Mouse (Mus musculus) midbrain, embryonic 15.5 days (tissue): ENCODE measurements around the gene Insc. TPM values are rescaled to one million over a fixed set of nuclear protein-coding genes. Genes with fewer than 3 reads are reported as not detected.

Experiments
- ATAC-seq: fragments of 200-750 bp; cut with Nextera tagmentation; replicated peaks from 2 replicates; pipeline ENCODE4 v1.8.0; 2017; ENCODE audit warnings: moderate TSS enrichment
- H3K27ac ChIP-seq: fragments of 300-500 bp; sonication (generic); 2 replicates; pipeline ENCODE4 v1.5.1; 2015; ENCODE audit warnings: mild to moderate bottlenecking, inconsistent platforms
- H3K27me3 ChIP-seq: fragments of 300-500 bp; sonication (generic); replicated peaks from 2 replicates; pipeline ENCODE4 v1.6.1; 2015; ENCODE audit warnings: inconsistent platforms
- H3K36me3 ChIP-seq: fragments of 300-500 bp; sonication (generic); replicated peaks from 2 replicates; pipeline ENCODE4 v1.6.1; 2015; ENCODE audit warnings: inconsistent platforms
- H3K4me1 ChIP-seq: fragments of 300-500 bp; sonication (generic); 2 replicates; pipeline ENCODE4 v1.6.1; 2015; ENCODE audit warnings: inconsistent platforms
- H3K4me2 ChIP-seq: fragments of 300-500 bp; sonication (generic); 2 replicates; pipeline ENCODE4 v1.6.1; 2015; ENCODE audit warnings: inconsistent platforms, mild to moderate bottlenecking, moderate library complexity
- H3K4me3 ChIP-seq: fragments of 300-500 bp; sonication (generic); 2 replicates; pipeline ENCODE4 v1.5.1; 2015; ENCODE audit warnings: mild to moderate bottlenecking, inconsistent platforms
- H3K9ac ChIP-seq: fragments of 300-500 bp; sonication (generic); 2 replicates; pipeline ENCODE4 v1.6.1; 2015; ENCODE audit warnings: mild to moderate bottlenecking, inconsistent platforms
- H3K9me3 ChIP-seq: fragments of 300-500 bp; sonication (generic); 2 replicates; pipeline ENCODE4 v1.6.1; 2016; ENCODE audit warnings: inconsistent platforms
- WGBS: fragments of 180-500 bp; shearing (Covaris S2); methylation state at CpG from one replicate; pipeline ENCODE4 v1.1.7; 2015; ENCODE audit warnings: mixed read lengths; 5-methylcytosine and 5-hydroxymethylcytosine counted together
- polyA plus RNA-seq: library from polyadenylated mRNA; unstranded; fragments of >200 nt; fragmentation: Nextera tagmentation; extraction: Ambion mirVana; gene quantifications from 2 replicates; pipeline ENCODE4 v1.2.1, GENCODE M21; 2015

The Insc gene
- polyA plus RNA-seq, 1 experiment from 2014 or later = 2.5 TPM

DNA sequence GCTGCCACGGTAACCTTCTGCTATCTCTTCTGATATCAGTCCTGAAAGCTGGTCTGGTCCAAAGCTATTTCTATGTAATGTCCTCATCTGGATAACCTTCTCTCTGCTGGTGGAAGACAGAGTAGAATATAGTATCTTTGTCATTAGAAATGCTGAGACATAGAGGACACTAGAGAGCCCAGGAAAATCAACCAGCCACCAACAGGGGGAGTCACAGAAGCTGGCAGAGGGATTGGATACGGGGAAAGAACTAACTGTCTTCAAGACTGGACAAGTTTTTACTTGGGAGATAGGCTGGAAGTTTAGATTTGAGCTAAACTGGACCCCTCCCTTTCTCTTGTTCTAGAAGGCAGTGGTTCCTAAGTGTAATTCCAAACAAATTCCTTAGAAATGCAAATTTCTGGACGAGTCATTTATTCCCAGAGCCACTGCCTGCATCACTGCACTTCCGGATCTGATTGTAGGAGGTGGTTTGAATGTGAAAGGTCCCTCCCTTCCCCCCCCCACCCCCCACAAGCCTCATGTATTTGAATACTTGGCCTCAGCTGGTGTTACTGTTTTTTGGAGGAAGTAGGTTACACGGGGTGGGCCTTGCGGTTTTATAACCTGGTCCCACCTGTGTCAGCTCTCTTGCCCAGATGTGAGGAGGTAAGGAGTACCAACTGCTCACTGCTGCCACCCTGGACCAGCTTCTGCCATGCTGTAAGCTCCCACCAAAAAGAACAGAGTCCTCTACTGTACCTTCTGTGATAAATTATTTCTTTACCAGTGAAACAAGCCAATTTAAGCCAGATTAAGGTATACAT is 2.9 kb upstream of the Insc start:
- Histone ChIP-seq H3K4me2 (no peak overlapping the region), H3K36me3 (no peaks in the 10 kb centered on the region), H3K27me3 (no peaks in the 10 kb centered on the region), H3K4me1 (peaks cover 6% of the 10 kb centered on the region), H3K27ac (no peak overlapping the region), H3K4me3 (no peak overlapping the region), H3K9ac (no peak overlapping the region), H3K9me3 (no peaks in the 10 kb centered on the region)
- 52% methylated on average over 6 of the region's 6 CpGs for WGBS
- ATAC-seq = no peak

DNA sequence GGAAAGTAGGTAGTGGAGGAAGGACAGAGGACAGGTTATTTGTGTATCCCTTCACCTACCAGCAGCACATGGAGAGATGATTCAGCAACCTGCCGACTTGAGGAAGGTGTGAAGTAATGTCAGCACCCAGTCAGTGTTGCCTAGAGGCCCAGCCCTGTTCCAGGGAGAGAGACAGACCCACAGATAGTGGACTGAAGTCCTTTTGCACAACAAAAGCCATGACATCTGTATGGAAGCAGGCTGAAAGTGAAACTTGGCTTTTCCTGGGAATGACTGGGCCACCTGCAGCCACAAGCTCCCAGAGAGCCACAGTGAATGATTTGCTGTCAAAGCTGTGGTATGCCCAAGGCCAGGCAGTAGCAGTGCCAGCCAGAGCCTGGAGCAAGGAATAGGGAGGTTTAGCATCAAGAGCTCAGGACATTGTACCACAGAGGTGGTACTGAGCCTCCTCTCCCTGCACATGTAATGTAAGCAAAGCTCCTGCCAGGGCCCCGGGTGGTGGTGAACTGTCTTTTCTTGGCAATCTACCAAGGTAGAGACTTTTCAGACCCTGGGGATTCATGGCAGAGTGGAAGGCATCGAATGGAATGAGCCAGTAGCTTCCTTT is 1.2 kb downstream of the Insc start:
- no peak overlapping the region for H3K4me2 ChIP-seq
- H3K27me3 ChIP-seq = no peaks in the 10 kb centered on the region
- peaks cover 11% of the 10 kb centered on the region for H3K4me1 ChIP-seq
- ATAC-seq = no peak
- H3K27ac ChIP-seq = no peak overlapping the region
- H3K36me3 ChIP-seq = no peaks in the 10 kb centered on the region
- 55% methylated on average over 3 of the region's 3 CpGs for WGBS
- no peak overlapping the region for H3K4me3 ChIP-seq
- no peak overlapping the region for H3K9ac ChIP-seq
- H3K9me3 ChIP-seq = no peaks in the 10 kb centered on the region

DNA sequence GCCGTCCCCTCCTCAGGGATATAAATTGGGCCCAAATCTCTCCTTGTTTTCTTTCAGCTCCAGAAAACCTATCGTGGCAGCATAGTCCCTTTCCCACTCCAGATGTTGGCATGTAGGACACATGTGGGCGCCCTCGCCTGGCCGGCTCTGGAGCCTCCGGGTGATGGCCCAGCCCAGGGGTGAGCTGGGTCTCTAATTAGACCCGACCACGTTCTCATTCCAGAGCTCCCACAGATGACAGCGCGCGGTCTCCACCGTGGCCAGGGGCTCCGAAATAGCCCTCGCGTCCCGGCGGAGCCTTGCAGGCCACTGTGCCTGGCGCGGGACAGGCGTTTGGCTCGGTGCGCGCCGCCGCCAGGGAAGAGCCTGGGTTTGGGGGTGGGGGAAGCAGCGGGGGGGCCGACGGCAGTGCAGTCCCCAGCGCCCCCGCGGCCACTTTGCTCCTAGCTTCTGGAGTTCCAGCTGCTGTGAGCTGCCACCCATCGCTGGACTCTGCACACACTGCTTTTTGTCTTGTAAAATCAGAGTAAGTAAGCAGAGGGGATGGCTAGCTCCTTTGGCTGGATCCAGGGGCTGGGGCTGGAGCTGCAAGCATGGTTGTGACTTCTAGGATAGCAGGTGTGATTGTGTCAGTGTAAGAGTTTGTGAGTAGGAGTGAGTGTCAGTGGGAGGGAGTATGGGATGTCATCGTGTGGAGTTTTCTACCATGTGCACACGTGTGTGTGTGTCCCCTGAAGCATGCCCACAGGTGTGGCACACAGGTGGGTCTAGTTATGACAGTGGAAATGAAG is 2.2 kb downstream of the Insc start:
- Histone ChIP-seq H3K27ac (no peak overlapping the region), H3K9ac (peak overlapping the region; percentile 39), H3K4me1 (peaks cover 11% of the 10 kb centered on the region), H3K36me3 (no peaks in the 10 kb centered on the region), H3K4me3 (peak overlapping the region; percentile 42), H3K4me2 (peak overlapping the region; percentile 87), H3K9me3 (no peaks in the 10 kb centered on the region), H3K27me3 (no peaks in the 10 kb centered on the region)
- 6% methylated on average over 34 of the region's 34 CpGs for WGBS
- ATAC-seq = peak; percentile 84

- Histone ChIP-seq H3K4me3 (no peak overlapping the region), H3K27ac (no peak overlapping the region), H3K36me3 (no peaks in the 10 kb centered on the region), H3K9me3 (no peaks in the 10 kb centered on the region), H3K27me3 (no peaks in the 10 kb centered on the region), H3K4me2 (no peak overlapping the region), H3K4me1 (peaks cover 11% of the 10 kb centered on the region), H3K9ac (no peak overlapping the region)
- 73% methylated on average over 3 of the region's 3 CpGs for WGBS
- ATAC-seq = no peak
These were observed 4.1 kb downstream of the Insc start for GRCm38 (mm10) chr7:114747596-114747995.

DNA sequence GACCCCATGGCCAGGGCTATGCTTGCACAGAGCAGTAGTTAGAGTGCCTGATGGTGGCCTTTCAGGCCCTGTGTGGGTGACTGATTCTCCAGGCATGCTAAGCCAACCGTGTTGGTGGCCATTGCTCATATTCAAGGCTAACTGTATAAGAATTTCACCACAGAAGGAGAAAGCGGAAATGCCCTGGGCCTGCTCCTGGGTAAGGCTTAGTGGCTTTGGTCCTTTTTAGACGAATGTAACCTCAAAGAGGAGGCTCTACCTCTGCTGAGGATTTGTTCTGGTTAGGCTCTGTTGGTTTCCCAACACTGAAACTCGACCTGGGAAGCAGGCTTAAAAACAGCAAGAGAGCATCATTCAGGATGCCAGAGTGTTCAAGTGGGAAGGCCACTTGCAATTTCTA is 4.7 kb downstream of the Insc start:
- H3K36me3 ChIP-seq = no peaks in the 10 kb centered on the region

DNA sequence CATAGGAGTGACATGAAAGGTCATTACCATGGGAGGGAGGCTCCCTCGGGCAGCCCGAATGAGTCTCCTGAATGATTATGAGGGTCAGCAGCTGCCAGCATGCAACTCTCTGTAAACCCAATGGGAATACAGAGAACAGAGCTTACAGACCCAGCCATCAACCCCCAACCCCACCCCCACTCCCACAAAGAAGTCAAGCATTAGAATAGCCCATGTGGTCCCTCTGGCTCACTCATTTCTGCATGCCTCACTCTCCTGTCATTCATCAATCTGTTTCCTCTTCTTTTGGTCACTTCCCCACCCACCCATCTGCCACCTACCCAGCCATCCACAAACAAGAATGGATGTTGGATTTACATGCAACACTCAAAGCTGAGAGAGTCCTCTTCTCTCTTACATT is 10.0 kb downstream of the Insc start:
- Histone ChIP-seq H3K4me1 (no peaks in the 10 kb centered on the region), H3K9me3 (no peaks in the 10 kb centered on the region), H3K27me3 (no peaks in the 10 kb centered on the region), H3K4me3 (no peak overlapping the region), H3K4me2 (no peak overlapping the region), H3K27ac (no peak overlapping the region), H3K9ac (no peak overlapping the region), H3K36me3 (no peaks in the 10 kb centered on the region)
- 48% methylated on average over 2 of the region's 2 CpGs for WGBS
- ATAC-seq = no peak

More for the DNA sequence above, 4.7 kb downstream of the Insc start:
- Histone ChIP-seq H3K4me1 (peaks cover 11% of the 10 kb centered on the region), H3K9ac (no peak overlapping the region), H3K27ac (no peak overlapping the region), H3K4me2 (no peak overlapping the region), H3K4me3 (no peak overlapping the region), H3K27me3 (no peaks in the 10 kb centered on the region), H3K9me3 (no peaks in the 10 kb centered on the region)
- no peak for ATAC-seq
- WGBS = 56% methylated on average over 4 of the region's 4 CpGs

GRCm38 (mm10) chr7:114754196-114754595 is 10.7 kb downstream of the Insc start:
- no peak for ATAC-seq
- no peak overlapping the region for H3K4me3 ChIP-seq
- H3K27ac ChIP-seq = no peak overlapping the region
- no peaks in the 10 kb centered on the region for H3K9me3 ChIP-seq
- no peaks in the 10 kb centered on the region for H3K36me3 ChIP-seq
- H3K27me3 ChIP-seq = no peaks in the 10 kb centered on the region
- H3K4me2 ChIP-seq = no peak overlapping the region
- H3K4me1 ChIP-seq = no peaks in the 10 kb centered on the region
- no peak overlapping the region for H3K9ac ChIP-seq
- WGBS = 26% methylated on average over 1 of the region's 1 CpGs

DNA sequence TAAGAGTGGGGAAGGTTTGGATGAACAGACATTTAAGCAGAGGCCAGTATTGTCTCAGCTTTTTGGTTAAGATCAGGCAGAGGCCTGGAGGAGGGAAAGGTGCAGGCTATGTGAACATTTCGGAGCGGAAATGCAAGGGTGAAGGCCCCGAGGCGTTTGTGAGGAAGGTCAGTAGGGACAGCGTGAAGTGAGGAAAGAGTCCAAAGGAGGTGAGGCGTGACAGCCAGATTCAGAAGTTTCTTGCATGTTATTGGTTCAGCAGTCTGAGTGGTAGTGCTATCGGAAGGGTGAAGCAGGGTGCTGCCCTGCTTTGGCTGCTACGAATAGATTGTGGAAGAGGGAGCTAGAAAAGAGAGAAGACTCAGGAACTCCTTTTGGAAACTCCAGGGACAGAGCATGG is 11.1 kb downstream of the Insc start:
- H3K4me3 ChIP-seq = no peak overlapping the region
- no peaks in the 10 kb centered on the region for H3K9me3 ChIP-seq
- H3K4me2 ChIP-seq = no peak overlapping the region
- H3K36me3 ChIP-seq = no peaks in the 10 kb centered on the region
- H3K9ac ChIP-seq = no peak overlapping the region
- no peaks in the 10 kb centered on the region for H3K4me1 ChIP-seq
- ATAC-seq = no peak
- H3K27me3 ChIP-seq = no peaks in the 10 kb centered on the region
- no peak overlapping the region for H3K27ac ChIP-seq
- WGBS = 84% methylated on average over 8 of the region's 8 CpGs

DNA sequence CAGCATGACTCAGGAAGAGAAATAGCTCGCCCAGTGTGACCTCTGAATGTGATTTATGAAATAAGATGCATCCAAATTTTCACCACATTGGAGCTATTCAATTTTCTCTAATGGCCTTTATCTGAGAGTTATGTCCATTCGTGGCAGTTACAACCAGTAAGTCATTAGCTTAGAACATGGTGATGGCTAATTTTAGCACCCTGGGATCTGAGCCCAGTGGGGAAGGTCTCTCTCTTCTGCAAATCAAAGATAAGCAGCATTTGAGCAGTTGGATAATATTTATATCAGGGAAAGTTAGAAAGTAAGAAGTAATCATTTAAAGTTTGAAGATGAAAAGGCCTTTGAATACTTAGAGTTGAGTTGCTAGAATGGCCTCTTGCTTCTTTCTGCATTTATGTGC is 19.2 kb downstream of the Insc start:
- no peak overlapping the region for H3K27ac ChIP-seq
- H3K4me2 ChIP-seq = no peak overlapping the region
- H3K27me3 ChIP-seq = no peaks in the 10 kb centered on the region
- ATAC-seq = no peak
- WGBS = 82% methylated on average over 2 of the region's 2 CpGs
- H3K9me3 ChIP-seq = no peaks in the 10 kb centered on the region
- no peak overlapping the region for H3K4me3 ChIP-seq
- no peak overlapping the region for H3K9ac ChIP-seq
- H3K36me3 ChIP-seq = no peaks in the 10 kb centered on the region
- H3K4me1 ChIP-seq = no peaks in the 10 kb centered on the region

DNA sequence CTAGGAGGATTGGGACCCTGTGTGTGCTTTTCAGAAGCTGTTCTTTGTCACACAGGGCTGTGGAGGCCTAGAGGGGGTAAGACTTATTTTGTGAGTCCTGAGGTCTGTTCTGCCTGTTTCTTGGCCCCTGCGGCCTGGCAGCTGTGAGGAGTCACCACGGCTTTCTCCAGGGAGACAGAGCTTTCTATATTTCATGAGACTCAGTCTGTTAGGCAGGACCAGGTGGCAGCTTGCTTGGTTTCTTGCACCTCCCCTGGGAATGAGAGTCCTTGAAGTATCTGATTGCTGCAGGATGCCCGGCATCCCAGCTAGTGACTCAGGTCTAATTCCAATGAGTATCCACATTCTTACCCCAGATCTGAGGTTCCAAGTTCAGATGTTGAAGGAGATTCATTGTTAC is 21.8 kb downstream of the Insc start:
- H3K9me3 ChIP-seq = no peaks in the 10 kb centered on the region
- no peak overlapping the region for H3K27ac ChIP-seq
- H3K9ac ChIP-seq = no peak overlapping the region
- WGBS = 69% methylated on average over 3 of the region's 3 CpGs
- H3K36me3 ChIP-seq = no peaks in the 10 kb centered on the region
- H3K4me3 ChIP-seq = no peak overlapping the region
- no peak for ATAC-seq
- no peak overlapping the region for H3K4me2 ChIP-seq
- no peaks in the 10 kb centered on the region for H3K4me1 ChIP-seq
- H3K27me3 ChIP-seq = no peaks in the 10 kb centered on the region

- no peak overlapping the region for H3K27ac ChIP-seq
- no peaks in the 10 kb centered on the region for H3K9me3 ChIP-seq
- 89% methylated on average over 3 of the region's 3 CpGs for WGBS
- no peak for ATAC-seq
- no peak overlapping the region for H3K9ac ChIP-seq
- no peak overlapping the region for H3K4me3 ChIP-seq
- H3K36me3 ChIP-seq = no peaks in the 10 kb centered on the region
- H3K4me1 ChIP-seq = no peaks in the 10 kb centered on the region
- no peak overlapping the region for H3K4me2 ChIP-seq
- H3K27me3 ChIP-seq = no peaks in the 10 kb centered on the region
These were observed 23.0 kb downstream of the Insc start for GRCm38 (mm10) chr7:114766523-114766922.

DNA sequence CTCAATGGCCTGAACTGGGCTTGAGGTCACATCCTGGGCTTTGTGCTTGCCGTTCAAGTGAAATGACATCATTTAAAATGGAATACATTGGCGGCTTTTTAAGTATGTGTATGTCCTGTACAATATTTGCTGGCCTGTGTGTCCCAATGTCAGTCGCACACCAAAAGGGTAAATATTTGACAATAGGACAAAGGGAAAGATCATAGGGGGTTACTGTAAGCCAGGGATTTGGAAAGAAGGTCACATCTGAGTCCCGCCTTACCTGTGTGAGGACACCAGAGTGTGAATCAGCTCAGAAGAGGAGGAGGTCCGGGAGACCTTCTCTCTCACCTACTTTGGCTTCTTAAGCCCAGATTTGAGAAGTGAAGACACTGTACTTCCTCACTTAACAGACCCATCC is 25.0 kb downstream of the Insc start:
- Histone ChIP-seq H3K9me3 (no peaks in the 10 kb centered on the region), H3K4me2 (no peak overlapping the region), H3K9ac (no peak overlapping the region), H3K27ac (no peak overlapping the region), H3K27me3 (no peaks in the 10 kb centered on the region), H3K36me3 (no peaks in the 10 kb centered on the region), H3K4me3 (no peak overlapping the region), H3K4me1 (no peaks in the 10 kb centered on the region)
- no peak for ATAC-seq
- 94% methylated on average over 5 of the region's 5 CpGs for WGBS
